Mouse (Mus musculus) liver, embryonic 14.5 days (tissue): ENCODE data around the gene Efcab12.

Experiments
- CTCF ChIP-seq: IDR thresholded peaks from 2 replicates; pipeline ENCODE4 v1.5.1; 2016; ENCODE audit warnings: antibody characterized with exemption, low read depth, control low read depth
- EP300 ChIP-seq: IDR thresholded peaks from 2 replicates; pipeline ENCODE4 v1.6.1; 2016; ENCODE audit warnings: antibody characterized with exemption, low read depth

- TF ChIP-seq CTCF: no peak
- no peak for TF ChIP-seq EP300
Measured at GRCm38 (mm10) chr6:115774501-115774921, 63.7 kb downstream of the Efcab12 start, which contains the start of gene Cand2.
